ENCODE assay signal across 18 mouse cellular contexts in genomic region chr3:107825468-107825867, GRCm38 (mm10). TPM values are rescaled to one million over a fixed set of nuclear protein-coding genes. Genes with fewer than 3 reads are reported as not detected.
DNase-seq lines count a peak whose midpoint lies in the region; ATAC-seq lines count a peak whose summit lies in the region.
"Had no signal": no experiment of that assay in that cellular context is flagged by ENCODE, and none has a peak within 500 bp of the region (broad histone marks: within the 10 kb centered on the region; RNA-seq: fewer than 3 reads in every experiment).

No protein-coding gene starts in this region.

- no peak for ATAC-seq in kidney, embryonic 15.5 days (replicated peaks; ENCODE audit: low FRiP score)
- ATAC-seq: liver, postnatal 0 days had no signal

- H3K4me2 ChIP-seq in kidney, embryonic 15.5 days: no peak overlapping the region
- H3K4me2 ChIP-seq: limb, embryonic 12.5 days had no signal

- 90% methylated on average over 10 of the region's 10 CpGs for WGBS in kidney, embryonic 15.5 days

- H3K9ac ChIP-seq in kidney, embryonic 15.5 days: no peak overlapping the region
- H3K9ac ChIP-seq: limb, embryonic 12.5 days; liver, postnatal 0 days had no signal

- H3K4me3 ChIP-seq in brown adipose tissue, adult 24 weeks (ENCODE audit: insufficient read depth, low read depth, low read length): 0 out of 2 replicates have a peak overlapping the region, but pooled peaks have one; percentile 23
- no peak overlapping the region for H3K4me3 ChIP-seq in kidney, embryonic 15.5 days (replicated peaks)
- H3K4me3 ChIP-seq: erythroblast, embryonic 14.5 days; limb, embryonic 12.5 days had no signal

- H3K36me3 ChIP-seq in kidney, embryonic 15.5 days: no peaks in the 10 kb centered on the region
- H3K36me3 ChIP-seq: limb, embryonic 12.5 days had no signal

- intact Hi-C loops in heart, postnatal 25 days (cut with DNase I): no loop called here

- DNase-seq in cerebellum, postnatal 25 days: peak; percentile 29 to 45
- no peak for DNase-seq in cerebellum, adult 9-10 months
- DNase-seq in layer of hippocampus, adult 18-20 months (ENCODE audit: low spot score in 2 of 2): peak; percentile 49 to 66
- no peak for DNase-seq in layer of hippocampus, adult 9-10 months (ENCODE audit: low spot score)
- peak; percentile 37 for DNase-seq in heart, postnatal 25 days (ENCODE audit: low spot score)
- no peak for DNase-seq in kidney, adult 18-20 months
- DNase-seq: adrenal gland, postnatal 14 days; B cell, adult 2 months; liver, postnatal 0 days had no signal

- peak overlapping the region; percentile 70 for H3K27ac ChIP-seq in brown adipose tissue, adult 24 weeks (replicated peaks; ENCODE audit: low read depth, low read length)
- H3K27ac ChIP-seq in kidney, embryonic 15.5 days: no peak overlapping the region
- H3K27ac ChIP-seq: kidney, postnatal 0 days; limb, embryonic 12.5 days had no signal

- H3K4me1 ChIP-seq in brown adipose tissue, adult 24 weeks (ENCODE audit: control insufficient read depth, insufficient read depth, insufficient read length, low read length): peaks cover 21% of the 10 kb centered on the region
- 0 out of 2 replicates have a peak, but pooled peaks cover 3% of the 10 kb centered on the region for H3K4me1 ChIP-seq in kidney, embryonic 15.5 days
- H3K4me1 ChIP-seq: limb, embryonic 12.5 days had no signal

- no peaks in the 10 kb centered on the region for H3K9me3 ChIP-seq in kidney, embryonic 15.5 days (replicated peaks)
- H3K9me3 ChIP-seq: limb, embryonic 12.5 days had no signal

- no peaks in the 10 kb centered on the region for H3K27me3 ChIP-seq in kidney, embryonic 15.5 days
- H3K27me3 ChIP-seq: limb, embryonic 12.5 days had no signal

RNA-seq across cellular contexts. Expression of gene Eps8l3, which starts 51.6 kb away (rescaled TPM):
- not detected for total RNA-seq in layer of hippocampus, adult 18-20 months (2021)
- not detected in 2 replicates for polyA plus RNA-seq in brown adipose tissue, adult 24 weeks (2012; ENCODE audit: insufficient read depth, insufficient read length, missing spikeins)
- total RNA-seq in heart, postnatal 25 days (2021): not detected
- polyA plus RNA-seq in kidney, embryonic 15.5 days (2015; fragmentation: Nextera tagmentation; extraction: Ambion mirVana): 0.73 TPM in 1 of 2 replicates, not detected in the other
- total RNA-seq: adrenal gland, postnatal 14 days; ES-E14; heart, postnatal 36 days; left cerebral cortex, adult 18-20 months had no signal
- polyA plus RNA-seq: erythroblast, embryonic 14.5 days; limb, embryonic 12.5 days; liver, postnatal 0 days; urinary bladder, adult 2 months had no signal

Comparison
In these comparisons a context has a peak if more than half of its experiments do, and no peak if none do; other contexts are left out.
1. DNase-seq: peak in cerebellum, postnatal 25 days (2 of 2), layer of hippocampus, adult 18-20 months (2 of 2) and heart, postnatal 25 days (single experiment); none in cerebellum, adult 9-10 months (single experiment), layer of hippocampus, adult 9-10 months (single experiment) and kidney, adult 18-20 months (single experiment).